Mouse (Mus musculus): Measurements from ENCODE around the gene Cops2.

DNA sequence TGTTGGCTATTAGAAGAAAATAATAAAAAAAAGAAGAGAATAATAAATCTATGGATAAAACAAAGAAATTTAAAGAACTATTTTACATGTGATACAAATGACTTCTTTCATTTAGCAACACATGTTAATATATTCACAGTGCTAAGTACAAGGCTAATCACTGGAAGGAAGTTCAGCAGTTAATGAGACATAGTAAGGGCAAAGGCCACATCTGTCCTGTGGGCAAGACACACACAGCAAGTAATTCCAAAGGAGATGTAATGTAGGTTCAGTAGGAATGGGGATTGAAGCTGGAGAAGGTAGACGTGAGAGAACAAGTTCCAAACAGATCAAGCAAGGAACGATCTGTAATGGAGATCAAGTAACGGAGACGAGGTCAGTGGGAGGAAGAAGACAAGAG is 74.5 kb downstream of the Cops2 start:
- TF ChIP-seq POLR2A (IDR thresholded peaks at IDR 0.05; ENCODE audit: borderline replicate concordance, insufficient read depth, low read length) (no peak), CTCF (IDR thresholded peaks at IDR 0.05; ENCODE audit: borderline replicate concordance, insufficient read depth, low read depth, low read length) (no peak)
